Mouse (Mus musculus): ENCODE results near the gene Eif2b5. TPM values are rescaled to one million over a fixed set of nuclear protein-coding genes. Genes with fewer than 3 reads are reported as not detected.

The Eif2b5 gene
- polyA plus RNA-seq, 1 experiment from 2014 or later, result 157 TPM

GRCm38 (mm10) chr16:20548096-20548948 lies 49.7 kb downstream of the Eif2b5 start, which contains the start of gene Abcf3:
TSS of gene Abcf3 (plus strand) at chr16:20548577.
- no peaks in the 10 kb centered on the region for H3K27me3 ChIP-seq (replicated peaks; ENCODE audit: low read depth, poor library complexity, severe bottlenecking)
- H3K9me3 ChIP-seq, result no peaks in the 10 kb centered on the region
- peak; percentile 99 for DNase-seq (ENCODE audit: low spot score)
- peak within 1 kb of the TSS; percentile 93 for H3K4me3 ChIP-seq
- H3K36me3 ChIP-seq (replicated peaks), result peaks cover 65% of the 10 kb centered on the region
- under 1% methylated on average over 56 of the region's 56 CpGs for WGBS
- peaks cover 16% of the 10 kb centered on the region for H3K4me1 ChIP-seq
- H3K27ac ChIP-seq (replicated peaks), result peak within 1 kb of the TSS; percentile 78

DNA sequence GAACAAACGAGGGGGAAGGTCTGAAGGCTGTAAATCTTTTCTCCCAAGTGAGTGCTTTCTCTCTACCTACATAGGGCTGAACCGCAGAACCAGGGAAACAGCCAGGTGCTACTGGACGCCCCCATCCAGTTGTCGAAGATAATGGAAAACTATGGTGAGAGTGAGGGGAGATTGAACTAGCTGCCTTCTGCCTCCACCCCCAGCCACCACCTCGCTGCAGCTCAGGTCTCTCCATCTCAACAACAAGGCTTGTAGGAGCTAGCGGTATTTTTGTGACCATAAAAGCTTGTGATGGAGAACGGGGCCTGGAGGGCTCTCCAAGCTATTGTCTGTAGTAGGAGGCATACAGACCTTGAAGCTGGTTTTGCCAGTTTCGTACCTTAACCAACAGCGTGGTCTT lies 50.5 kb downstream of the Eif2b5 start:
- Histone ChIP-seq H3K4me1 (peaks cover 16% of the 10 kb centered on the region), H3K36me3 (replicated peaks) (peaks cover 67% of the 10 kb centered on the region), H3K9me3 (no peaks in the 10 kb centered on the region), H3K4me3 (peak overlapping the region; percentile 93), H3K27me3 (replicated peaks; ENCODE audit: low read depth, poor library complexity, severe bottlenecking) (no peaks in the 10 kb centered on the region), H3K27ac (replicated peaks) (peak overlapping the region; percentile 78)
- 58% methylated on average over 9 of the region's 9 CpGs for WGBS
- DNase-seq (ENCODE audit: low spot score), result no peak

GRCm38 (mm10) chr16:20551691-20552090 lies 53.1 kb downstream of the Eif2b5 start:
- WGBS, result 94% methylated on average over 5 of the region's 5 CpGs
- DNase-seq (ENCODE audit: low spot score), result no peak
- Histone ChIP-seq H3K36me3 (replicated peaks) (peaks cover 62% of the 10 kb centered on the region), H3K4me1 (peaks cover 16% of the 10 kb centered on the region), H3K27me3 (replicated peaks; ENCODE audit: low read depth, poor library complexity, severe bottlenecking) (no peaks in the 10 kb centered on the region), H3K9me3 (no peaks in the 10 kb centered on the region), H3K27ac (replicated peaks) (no peak overlapping the region), H3K4me3 (no peak overlapping the region)

- H3K9me3 ChIP-seq, result no peaks in the 10 kb centered on the region
- no peak overlapping the region for H3K27ac ChIP-seq (replicated peaks)
- H3K4me3 ChIP-seq, result no peak overlapping the region
- 93% methylated on average over 1 of the region's 1 CpGs for WGBS
- peaks cover 13% of the 10 kb centered on the region for H3K4me1 ChIP-seq
- DNase-seq (ENCODE audit: low spot score), result no peak
- H3K36me3 ChIP-seq (replicated peaks), result peaks cover 67% of the 10 kb centered on the region
- H3K27me3 ChIP-seq (replicated peaks; ENCODE audit: low read depth, poor library complexity, severe bottlenecking), result no peaks in the 10 kb centered on the region
These were observed 54.0 kb downstream of the Eif2b5 start for GRCm38 (mm10) chr16:20552594-20552993.

DNA sequence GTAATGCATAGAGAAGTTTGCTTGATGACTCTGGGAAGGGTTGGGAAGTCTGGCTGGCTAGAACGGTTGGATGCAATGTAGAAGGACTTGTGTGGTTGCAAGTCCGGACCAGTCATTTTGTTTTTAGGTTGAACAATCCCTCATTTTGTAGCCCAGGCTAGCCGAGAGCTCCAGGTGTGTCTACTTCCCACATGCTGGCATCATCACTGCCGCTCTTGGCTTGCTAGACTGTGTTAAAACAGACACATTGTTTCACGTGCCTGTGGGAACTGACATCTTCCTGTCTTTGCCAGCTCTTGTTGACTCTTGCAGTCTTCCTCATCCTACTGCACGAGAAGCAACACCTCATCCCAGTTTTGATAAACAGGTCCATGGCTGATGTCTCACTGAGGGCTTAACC lies 56.4 kb downstream of the Eif2b5 start:
- no peak for DNase-seq (ENCODE audit: low spot score)
- H3K27ac ChIP-seq (replicated peaks), result no peak overlapping the region
- no peaks in the 10 kb centered on the region for H3K9me3 ChIP-seq
- H3K27me3 ChIP-seq (replicated peaks; ENCODE audit: low read depth, poor library complexity, severe bottlenecking), result no peaks in the 10 kb centered on the region
- H3K4me1 ChIP-seq, result no peaks in the 10 kb centered on the region
- WGBS, result 89% methylated on average over 6 of the region's 6 CpGs
- peaks cover 88% of the 10 kb centered on the region for H3K36me3 ChIP-seq (replicated peaks)
- no peak overlapping the region for H3K4me3 ChIP-seq

- WGBS, result 75% methylated on average over 7 of the region's 7 CpGs
- peaks cover 89% of the 10 kb centered on the region for H3K36me3 ChIP-seq (replicated peaks)
These were observed 58.8 kb downstream of the Eif2b5 start for GRCm38 (mm10) chr16:20557381-20557780.

More at GRCm38 (mm10) chr16:20557381-20557780, 58.8 kb downstream of the Eif2b5 start:
- no peaks in the 10 kb centered on the region for H3K4me1 ChIP-seq
- no peak for DNase-seq (ENCODE audit: low spot score)
- H3K27me3 ChIP-seq (replicated peaks; ENCODE audit: low read depth, poor library complexity, severe bottlenecking), result no peaks in the 10 kb centered on the region
- no peak overlapping the region for H3K27ac ChIP-seq (replicated peaks)
- no peak overlapping the region for H3K4me3 ChIP-seq
- H3K9me3 ChIP-seq, result no peaks in the 10 kb centered on the region

Other genes with a start within 250 kb of the Eif2b5 start
- 128 and 135 TPM in 2 replicates for gene Parl, start 196.4 kb upstream of the Eif2b5 start, polyA plus RNA-seq (2016; fragmentation: Nextera tagmentation; extraction: Ambion mirVana)
- not detected in 2 replicates for gene Cyp2ab1, start 173.4 kb upstream of the Eif2b5 start, polyA plus RNA-seq (2016; fragmentation: Nextera tagmentation; extraction: Ambion mirVana)
- 63.9 and 64.3 TPM in 2 replicates for gene Abcc5, start 72.4 kb upstream of the Eif2b5 start, polyA plus RNA-seq (2016; fragmentation: Nextera tagmentation; extraction: Ambion mirVana)
- gene Dvl3, start 18.2 kb downstream of the Eif2b5 start, polyA plus RNA-seq (2016; fragmentation: Nextera tagmentation; extraction: Ambion mirVana), result 33.0 and 35.1 TPM in 2 replicates
- gene Ap2m1, start 36.7 kb downstream of the Eif2b5 start, polyA plus RNA-seq (2016; fragmentation: Nextera tagmentation; extraction: Ambion mirVana), result 604 and 650 TPM in 2 replicates
- gene Abcf3, start 49.8 kb downstream of the Eif2b5 start, polyA plus RNA-seq (2016; fragmentation: Nextera tagmentation; extraction: Ambion mirVana), result 57.2 and 59.6 TPM in 2 replicates
- gene Vwa5b2, start 90.7 kb downstream of the Eif2b5 start, polyA plus RNA-seq (2016; fragmentation: Nextera tagmentation; extraction: Ambion mirVana), result 2.0 and 3.0 TPM in 2 replicates
- 45.0 and 45.8 TPM in 2 replicates for gene Eef1akmt4, start 112.8 kb downstream of the Eif2b5 start, polyA plus RNA-seq (2016; fragmentation: Nextera tagmentation; extraction: Ambion mirVana)
- 0.49 TPM in 1 of 2 replicates, not detected in the other for gene Gm49333, start 112.8 kb downstream of the Eif2b5 start, polyA plus RNA-seq (2016; fragmentation: Nextera tagmentation; extraction: Ambion mirVana)
- gene Alg3, start 112.9 kb downstream of the Eif2b5 start, polyA plus RNA-seq (2016; fragmentation: Nextera tagmentation; extraction: Ambion mirVana), result 53.9 and 59.2 TPM in 2 replicates
- 1.4 TPM in 2 replicates for gene Camk2n2, start 122.5 kb downstream of the Eif2b5 start, polyA plus RNA-seq (2016; fragmentation: Nextera tagmentation; extraction: Ambion mirVana)
- gene Ece2, start 131.0 kb downstream of the Eif2b5 start, polyA plus RNA-seq (2016; fragmentation: Nextera tagmentation; extraction: Ambion mirVana), result 3.3 and 4.1 TPM in 2 replicates
- 520 and 530 TPM in 2 replicates for gene Psmd2, start 152.8 kb downstream of the Eif2b5 start, polyA plus RNA-seq (2016; fragmentation: Nextera tagmentation; extraction: Ambion mirVana)
- 251 and 260 TPM in 2 replicates for gene Eif4g1, start 169.5 kb downstream of the Eif2b5 start, polyA plus RNA-seq (2016; fragmentation: Nextera tagmentation; extraction: Ambion mirVana)
- 2.9 and 4.8 TPM in 2 replicates for gene Fam131a, start 194.4 kb downstream of the Eif2b5 start, polyA plus RNA-seq (2016; fragmentation: Nextera tagmentation; extraction: Ambion mirVana)
- 151 and 153 TPM in 2 replicates for gene Polr2h, start 218.8 kb downstream of the Eif2b5 start, polyA plus RNA-seq (2016; fragmentation: Nextera tagmentation; extraction: Ambion mirVana)
- 13.9 and 15.9 TPM in 2 replicates for gene Clcn2, start 218.9 kb downstream of the Eif2b5 start, polyA plus RNA-seq (2016; fragmentation: Nextera tagmentation; extraction: Ambion mirVana)
- gene Chrd, start 234.3 kb downstream of the Eif2b5 start, polyA plus RNA-seq (2016; fragmentation: Nextera tagmentation; extraction: Ambion mirVana), result 1.3 and 1.4 TPM in 2 replicates
- 0.44 and 0.72 TPM in 2 replicates for gene Thpo, start 235.7 kb downstream of the Eif2b5 start, polyA plus RNA-seq (2016; fragmentation: Nextera tagmentation; extraction: Ambion mirVana)

Measured in embryonic facial prominence, embryonic 10.5 days (tissue).